Mouse (Mus musculus) erythroblast, adult 5-6 weeks (primary cell): ENCODE results near the gene Hpn. TPM values are rescaled to one million over a fixed set of nuclear protein-coding genes. Genes with fewer than 3 reads are reported as not detected.

ENCODE experiments used
- ATAC-seq: replicated peaks from 2 replicates; pipeline ENCODE4 v1.8.0; 2016; ENCODE audit warnings: moderate number of reproducible peaks, mild to moderate bottlenecking, moderate TSS enrichment, inconsistent platforms; ENCODE audit not compliant: poor library complexity, low FRiP score, severe bottlenecking
- total RNA-seq, 2 experiments: library from RNA; stranded (forward) in 1 of 2; stranded (reverse) in 1 of 2; fragments of 150-400 nt in 1 of 2; fragments of 200-764, 138-1000 nt in 1 of 2; gene quantifications; 2 replicates each; pipeline versions ENCODE4 v1.2.3 to v1.2.4; 2015 to 2017; ENCODE audit warnings: low replicate concordance in 2 of 2

The Hpn gene
- total RNA-seq, 2 experiments from 2014 or later: 0.77 to 4.0 TPM

GRCm38 (mm10) chr7:31115587-31116043 lies 525 bp upstream of the Hpn start:
- no peak for ATAC-seq

- ATAC-seq: no peak
These were observed 444 bp downstream of the Hpn start for GRCm38 (mm10) chr7:31114646-31115045.

GRCm38 (mm10) chr7:31113800-31114199 lies 1.3 kb downstream of the Hpn start:
- ATAC-seq: no peak

GRCm38 (mm10) chr7:31112036-31112435 lies 3.1 kb downstream of the Hpn start:
- ATAC-seq: no peak

GRCm38 (mm10) chr7:31110861-31111385 lies 4.2 kb downstream of the Hpn start:
- no peak for ATAC-seq

GRCm38 (mm10) chr7:31109796-31110195 lies 5.3 kb downstream of the Hpn start:
- ATAC-seq: no peak; the same call in 1 of the 2 replicates

- no peak for ATAC-seq
These were observed 6.0 kb downstream of the Hpn start for GRCm38 (mm10) chr7:31109091-31109490.

- no peak for ATAC-seq
These were observed 7.3 kb downstream of the Hpn start for GRCm38 (mm10) chr7:31107781-31108180.

GRCm38 (mm10) chr7:31106166-31106565 lies 8.9 kb downstream of the Hpn start:
- no peak for ATAC-seq

- ATAC-seq: no peak
These were observed 9.9 kb downstream of the Hpn start for GRCm38 (mm10) chr7:31105061-31105768.

- ATAC-seq: no peak
These were observed 14.3 kb downstream of the Hpn start for GRCm38 (mm10) chr7:31100786-31101185.

- ATAC-seq: no peak
These were observed 15.5 kb downstream of the Hpn start for GRCm38 (mm10) chr7:31099612-31099982.

- ATAC-seq: no peak
These were observed 16.1 kb downstream of the Hpn start for GRCm38 (mm10) chr7:31098697-31099611.

- no peak; the same call in 1 of the 2 replicates for ATAC-seq
These were observed 17.4 kb downstream of the Hpn start for GRCm38 (mm10) chr7:31097583-31098248.

- ATAC-seq: no peak
These were observed 18.1 kb downstream of the Hpn start for GRCm38 (mm10) chr7:31096892-31097564.

GRCm38 (mm10) chr7:31094774-31095501 lies 20.2 kb downstream of the Hpn start:
- ATAC-seq: no peak

- ATAC-seq: no peak
These were observed 25.4 kb downstream of the Hpn start for GRCm38 (mm10) chr7:31089721-31090120.

- no peak for ATAC-seq
These were observed 26.9 kb downstream of the Hpn start for GRCm38 (mm10) chr7:31088206-31088605.

- ATAC-seq: no peak
These were observed 27.8 kb downstream of the Hpn start for GRCm38 (mm10) chr7:31087262-31087661.
